Mouse (Mus musculus) megakaryocyte progenitor cell, adult 5-6 weeks (primary cell): ENCODE measurements around the gene Abr. TPM values are rescaled to one million over a fixed set of nuclear protein-coding genes. Genes with fewer than 3 reads are reported as not detected.

Experiments
- ATAC-seq: replicated peaks from 2 replicates; pipeline ENCODE4 v1.8.0; 2016; ENCODE audit warnings: mild to moderate bottlenecking, moderate TSS enrichment, inconsistent platforms; ENCODE audit not compliant: poor library complexity
- total RNA-seq, 2 experiments: library from RNA; stranded (forward) in 1 of 2; stranded (reverse) in 1 of 2; fragments of 157-497, 149-512 nt in 1 of 2; fragments of 200-1000 nt in 1 of 2; gene quantifications; 2 replicates each; pipeline versions ENCODE4 v1.2.3 to v1.2.4; 2015 to 2017

Gene Abr
- total RNA-seq, 2 experiments from 2014 or later, result 32.5 to 45.9 TPM

DNA sequence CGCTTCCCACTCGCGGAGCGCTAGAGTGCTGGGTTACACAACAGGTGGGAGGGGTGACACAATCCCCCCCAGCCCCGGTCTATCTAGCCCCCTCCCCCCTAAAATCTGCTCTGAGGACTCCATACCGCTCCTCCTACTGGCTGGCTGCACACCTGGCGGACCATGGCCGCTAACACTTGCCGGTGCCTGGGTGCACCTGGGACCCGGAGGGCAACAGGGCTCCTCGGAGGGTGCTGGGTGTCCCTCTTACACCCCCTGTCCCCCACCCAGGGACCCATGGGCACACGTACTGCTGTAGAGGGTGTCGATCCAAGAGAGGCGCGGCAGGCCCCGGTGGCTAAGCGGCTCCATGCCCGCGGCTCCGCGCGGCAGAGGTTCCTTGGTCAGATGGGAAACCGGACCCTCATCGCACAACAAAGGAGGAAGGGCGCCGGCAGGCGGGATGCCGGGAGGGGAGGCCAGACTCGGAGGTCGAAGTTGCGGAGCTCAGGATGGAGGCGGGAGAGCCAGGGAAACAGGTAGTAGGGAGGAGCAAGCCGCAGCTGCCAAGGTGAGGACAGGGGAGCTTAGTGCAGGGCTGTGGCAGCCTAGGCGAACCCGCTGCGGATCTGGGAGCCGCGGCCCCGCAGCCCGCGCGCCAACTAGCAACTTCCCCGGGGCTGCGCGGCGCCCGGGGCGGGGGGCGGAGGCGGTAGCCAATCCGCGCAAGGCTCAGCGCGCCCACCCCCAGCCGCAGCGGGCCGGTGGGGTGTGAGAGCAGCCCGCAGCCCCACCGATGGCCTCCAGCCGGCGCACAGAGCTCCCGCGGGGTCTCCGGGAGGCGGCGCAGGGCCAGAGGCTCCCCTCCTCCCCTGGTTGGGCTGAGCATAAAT is 51.1 kb downstream of the Abr start:
- 0 out of 2 replicates have a peak, but pooled peaks have one; percentile 17 for ATAC-seq

- no peak for ATAC-seq
Measured at GRCm38 (mm10) chr11:76570201-76570731, 51.8 kb downstream of the Abr start.

GRCm38 (mm10) chr11:76569436-76569835 is 52.7 kb downstream of the Abr start:
- ATAC-seq, result no peak

GRCm38 (mm10) chr11:76566081-76566480 is 56.0 kb downstream of the Abr start:
- no peak for ATAC-seq

- ATAC-seq, result no peak
Measured at GRCm38 (mm10) chr11:76562584-76562983, 59.5 kb downstream of the Abr start.

DNA sequence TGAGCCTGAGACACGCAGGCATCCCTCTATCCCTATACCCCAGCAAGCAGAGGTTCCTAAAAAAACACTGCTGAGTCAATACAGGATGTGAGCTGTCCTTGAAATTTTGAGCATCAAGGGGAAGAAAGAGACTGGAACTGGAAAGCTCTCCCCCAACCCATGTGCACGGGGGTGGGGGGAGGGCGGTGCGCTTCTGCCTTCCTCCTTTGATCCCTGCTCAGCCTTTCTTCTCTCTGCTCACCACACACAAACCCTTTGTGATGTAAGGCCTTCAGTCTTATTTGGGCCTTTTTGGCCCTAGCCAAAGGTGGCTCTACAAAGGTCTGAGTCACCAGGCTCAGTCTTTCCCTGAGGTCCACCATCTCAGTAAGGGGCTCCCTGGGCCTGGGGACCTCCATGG is 59.9 kb downstream of the Abr start:
- ATAC-seq, result no peak

DNA sequence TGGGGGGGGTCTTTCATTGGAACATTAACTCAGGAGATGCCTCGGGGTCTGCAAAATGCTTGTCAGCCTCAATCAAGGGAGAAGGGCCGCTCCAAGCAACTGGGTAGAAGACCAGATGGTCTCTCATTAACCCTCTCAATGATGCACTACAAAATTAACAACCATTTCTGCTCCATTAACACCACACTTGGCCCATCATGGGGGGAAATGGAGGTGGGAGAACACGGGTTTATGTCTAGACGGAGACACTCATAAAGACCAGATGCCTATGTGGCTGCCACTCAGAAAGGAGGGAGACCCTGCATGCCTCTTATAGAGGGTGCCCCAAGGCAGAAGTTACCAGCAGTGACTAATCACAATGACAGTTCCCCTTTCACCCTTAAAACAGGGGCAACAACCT is 64.3 kb downstream of the Abr start:
- ATAC-seq, result no peak; the same call in 1 of the 2 replicates

DNA sequence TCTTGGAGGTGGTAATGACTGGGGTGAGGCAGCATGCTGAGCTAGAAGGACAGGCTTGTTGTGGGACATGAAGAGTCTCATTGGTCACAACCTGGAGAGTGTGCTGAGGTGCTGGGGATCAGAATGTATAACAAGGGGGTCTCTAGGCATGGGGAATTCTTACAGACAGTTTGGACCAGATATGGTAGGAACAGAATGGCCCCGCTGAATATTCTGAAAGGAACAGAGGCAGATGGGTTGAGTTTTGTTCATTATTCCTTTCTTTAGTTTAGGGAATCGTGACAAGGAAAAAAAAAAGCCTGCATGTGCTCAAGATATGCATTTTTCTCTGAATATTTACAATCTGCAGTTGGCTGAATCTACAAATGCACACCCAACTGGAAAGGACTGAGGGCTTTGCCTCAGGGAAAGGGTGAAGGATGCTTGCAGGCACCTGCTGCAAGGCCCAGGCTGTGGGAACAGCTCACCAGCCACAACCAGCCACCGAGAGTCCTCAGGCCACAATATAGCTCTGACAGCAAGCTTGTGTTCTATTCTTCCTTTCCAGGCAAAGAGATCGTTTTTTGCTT is 73.9 kb downstream of the Abr start:
- no peak for ATAC-seq

DNA sequence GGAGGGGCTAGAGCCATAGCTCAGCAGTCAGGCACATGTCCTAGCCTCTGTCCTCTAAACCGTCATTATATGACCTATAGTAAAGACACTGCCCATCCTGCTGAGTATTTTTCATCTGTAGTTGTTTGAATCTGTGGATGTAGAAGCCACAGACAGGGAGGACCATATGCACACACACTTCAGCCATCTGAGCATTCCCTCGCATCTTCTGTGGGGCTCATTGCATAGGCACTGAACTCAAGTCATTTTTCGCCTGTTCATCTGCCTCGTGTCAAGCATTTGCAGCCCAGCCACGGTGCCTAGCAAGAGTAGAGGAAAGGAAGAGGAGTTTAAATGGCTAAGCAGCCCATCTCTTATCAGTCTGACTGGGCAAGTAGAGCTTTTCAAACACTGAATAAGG is 74.7 kb downstream of the Abr start:
- ATAC-seq, result no peak

DNA sequence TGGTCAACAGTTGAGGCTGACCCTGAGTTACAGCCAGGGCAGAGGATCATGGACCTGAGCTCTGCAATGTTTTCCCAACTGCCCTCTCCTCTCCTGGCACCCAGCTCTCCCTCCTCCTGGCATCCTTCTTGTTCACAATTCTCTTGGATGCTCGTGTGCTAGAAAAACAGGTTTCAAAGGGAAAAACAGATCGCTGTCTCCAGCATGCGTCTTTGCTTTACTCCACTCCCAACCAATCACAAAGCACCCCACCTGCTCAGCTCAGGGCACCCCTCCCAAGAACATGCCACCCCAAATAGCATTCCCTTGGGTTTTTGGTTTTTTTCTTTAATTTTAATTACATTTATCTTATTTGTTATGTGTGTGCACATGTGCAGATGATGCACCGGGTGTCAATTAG is 75.7 kb downstream of the Abr start:
- no peak for ATAC-seq

GRCm38 (mm10) chr11:76543300-76543699 is 78.8 kb downstream of the Abr start:
- ATAC-seq, result no peak

GRCm38 (mm10) chr11:76540973-76541372 is 81.1 kb downstream of the Abr start:
- ATAC-seq, result peak; percentile 84

DNA sequence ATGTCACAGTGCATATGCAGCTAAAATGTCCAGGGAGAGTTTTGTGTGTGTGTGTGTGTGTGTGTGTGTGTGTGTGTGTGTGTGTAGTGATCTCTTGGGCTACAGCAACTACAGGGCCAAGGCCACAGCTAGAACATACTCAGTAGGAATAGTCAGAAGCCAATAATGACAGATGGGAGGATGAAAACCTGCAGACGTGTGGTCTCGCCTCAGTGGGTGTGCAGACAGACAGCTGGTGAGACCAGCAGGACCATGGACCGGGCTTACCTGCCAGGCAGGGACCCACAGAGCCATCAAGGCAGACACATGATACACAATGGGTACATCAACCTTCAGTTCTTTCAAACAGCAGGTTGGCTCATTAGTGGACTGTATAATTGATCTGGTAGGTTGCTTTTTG is 84.7 kb downstream of the Abr start:
- no peak for ATAC-seq

DNA sequence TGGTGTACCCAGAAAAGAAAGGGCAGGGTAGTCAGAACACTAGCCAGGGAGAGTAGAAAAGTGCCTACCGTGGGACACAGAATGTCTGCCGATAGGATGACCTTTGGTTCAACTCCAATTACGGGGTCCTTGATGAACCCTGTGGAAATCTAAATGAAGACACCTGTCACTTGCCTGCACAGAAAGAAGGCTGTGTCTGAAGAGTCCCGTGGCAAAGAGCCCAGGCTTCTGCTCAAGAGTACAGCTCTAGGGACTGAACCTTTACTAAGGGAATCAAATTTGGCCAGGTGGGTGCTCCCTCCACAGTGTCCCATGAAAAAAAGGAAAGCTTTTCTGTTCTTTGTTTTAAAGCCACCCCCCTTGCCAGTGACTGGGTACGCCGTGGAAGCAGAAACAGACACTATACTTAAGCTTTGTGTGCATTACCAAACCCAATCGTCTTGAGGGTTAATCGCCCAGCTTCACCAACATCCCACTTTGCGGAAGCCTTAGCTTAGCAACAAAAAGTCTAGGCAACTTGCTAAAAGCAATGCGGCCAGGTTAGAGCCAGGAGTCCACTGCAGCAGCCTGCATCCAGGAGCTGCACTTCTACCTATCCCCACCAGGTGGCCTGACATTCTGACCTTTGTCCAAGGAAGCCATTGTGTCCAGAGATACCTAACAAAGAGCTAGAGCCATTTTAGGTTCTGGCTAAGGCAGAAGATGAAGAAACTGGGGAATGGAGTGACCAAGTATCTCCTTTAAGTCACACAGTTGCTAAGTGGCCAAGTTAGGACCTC is 85.3 kb downstream of the Abr start:
- 0 out of 2 replicates have a peak, but pooled peaks have one; percentile 50 for ATAC-seq

- ATAC-seq, result no peak
Measured at GRCm38 (mm10) chr11:76532001-76532400, 90.1 kb downstream of the Abr start.

GRCm38 (mm10) chr11:76530966-76531678 is 91.0 kb downstream of the Abr start:
- ATAC-seq, result no peak

- ATAC-seq, result no peak
Measured at GRCm38 (mm10) chr11:76530168-76530935, 91.8 kb downstream of the Abr start.

DNA sequence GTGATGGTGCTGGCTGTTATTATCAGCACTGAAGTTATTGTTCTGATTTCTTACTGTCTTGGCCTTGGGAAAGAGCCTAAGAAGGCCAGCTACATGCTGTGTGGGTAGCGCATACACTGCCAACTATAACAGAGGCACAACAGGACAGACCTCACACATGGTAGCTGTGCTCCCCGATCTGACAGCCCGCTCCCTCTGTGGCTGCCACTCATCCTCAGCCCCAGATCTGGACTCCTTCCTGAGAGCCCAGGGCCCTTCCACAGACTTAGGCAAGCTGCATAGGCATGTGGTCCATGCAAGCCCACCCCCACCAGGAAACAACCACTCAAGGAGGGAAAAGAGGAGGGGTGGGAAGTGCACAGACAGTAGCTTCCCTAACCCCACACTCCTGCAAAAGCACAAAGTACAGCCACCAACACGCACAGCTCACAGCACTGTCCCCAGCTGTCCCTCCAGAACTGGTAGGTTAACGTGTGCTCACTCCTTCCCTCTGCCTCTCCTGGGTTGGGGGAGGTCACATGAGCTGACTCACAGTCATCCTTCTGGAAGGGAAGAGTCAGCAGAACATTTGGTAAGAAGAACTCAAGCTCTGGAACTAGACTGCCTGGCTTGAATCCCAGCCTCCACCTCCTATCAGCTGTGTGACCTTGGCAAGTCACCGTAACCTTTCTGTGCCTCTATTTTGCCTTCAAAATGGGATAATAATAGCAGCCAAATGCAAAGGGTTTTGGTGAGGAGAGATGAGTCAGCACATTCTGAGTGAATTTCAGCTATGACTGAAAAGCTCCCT is 92.6 kb downstream of the Abr start:
- ATAC-seq, result no peak
